Mouse (Mus musculus) E14TG2a.4 (cell line): ENCODE measurements around the gene Hdgf.

Source experiments
- CTCF ChIP-seq: conservative IDR thresholded peaks from 2 replicates; pipeline ENCODE4 v1.5.1; 2014; ENCODE audit warnings: low read length
- NANOG ChIP-seq: IDR thresholded peaks from 2 replicates; pipeline ENCODE4 v1.6.1; 2014; ENCODE audit warnings: borderline replicate concordance, low read length, mixed read lengths

- TF ChIP-seq CTCF (no peak), NANOG (no peak)
These were observed 46.3 kb downstream of the Hdgf start for GRCm38 (mm10) chr3:87952440-87952839.
